Mouse (Mus musculus): ENCODE measurements around the gene Lrrfip2. TPM values are rescaled to one million over a fixed set of nuclear protein-coding genes. Genes with fewer than 3 reads are reported as not detected.
A peak's percentile ranks its signal among the peaks of the same experiment; 100 is the strongest.

The Lrrfip2 gene
- total and polyA plus RNA-seq, 3 experiments: 16.6 to 30.9 (median 25.2) TPM

GRCm38 (mm10) chr9:111161213-111161612 lies 43.8 kb downstream of the Lrrfip2 start:
- peak; percentile 27 for DNase-seq (ENCODE audit: extremely low read depth)
- TF ChIP-seq UBTF (IDR thresholded peaks at IDR 0.05; ENCODE audit: low read depth, low read length) (no peak), MAFK (IDR thresholded peaks at IDR 0.05; ENCODE audit: insufficient replicate concordance, low read length) (no peak), ZMIZ1 (IDR thresholded peaks at IDR 0.05; ENCODE audit: low read depth, low read length) (no peak), RCOR1 (conservative IDR thresholded peaks at IDR 0.05; ENCODE audit: low read depth, low read length) (no peak), JUND (conservative IDR thresholded peaks at IDR 0.05; ENCODE audit: low read depth, low read length) (no peak), MAX (IDR thresholded peaks at IDR 0.05; ENCODE audit: low read length) (no peak), MAZ (IDR thresholded peaks at IDR 0.05; ENCODE audit: low read depth, low read length) (no peak), JUN (IDR thresholded peaks at IDR 0.05; ENCODE audit: insufficient read depth, low read depth, low read length) (no peak), KAT2A (IDR thresholded peaks at IDR 0.05; ENCODE audit: insufficient replicate concordance, low read length) (no peak), NELFE (IDR thresholded peaks at IDR 0.05; ENCODE audit: low read depth, low read length) (no peak), EP300 (IDR thresholded peaks at IDR 0.05; ENCODE audit: low read length) (no peak), CHD1 (IDR thresholded peaks at IDR 0.05; ENCODE audit: low read depth, low read length) (no peak), TBP (conservative IDR thresholded peaks at IDR 0.05; ENCODE audit: low read depth, low read length) (no peak)
- Histone ChIP-seq H3K27ac (ENCODE audit: insufficient read depth, low read depth) (no peak overlapping the region), H3K36me3 (replicated peaks in 1 of 2; ENCODE audit: control insufficient read depth in 1 of 2, insufficient read depth in 1 of 2, low read length in 1 of 2) (peaks cover under 1 to 15% of the 10 kb centered on the region in 2 experiments), H3K79me2 (replicated peaks; ENCODE audit: control insufficient read depth, extremely low read depth, insufficient read depth, poor library complexity, severe bottlenecking) (no peaks in the 10 kb centered on the region), H3K9ac (ENCODE audit: insufficient read depth, low read depth) (no peak overlapping the region), H3K4me1 (ENCODE audit: control insufficient read depth in 1 of 2, insufficient read depth in 2 of 2) (peaks cover 4 to 13% of the 10 kb centered on the region in 2 experiments), H3K27me3 (replicated peaks) (no peaks in the 10 kb centered on the region), H3K4me2 (ENCODE audit: insufficient read depth, low read depth, poor library complexity, severe bottlenecking) (no peak overlapping the region), H3K9me3 (replicated peaks; ENCODE audit: low read length) (no peaks in the 10 kb centered on the region), H3K4me3 (replicated peaks in 1 of 3; ENCODE audit: low read depth in 2 of 3, low read length in 2 of 3, poor library complexity in 1 of 3) (no peak overlapping the region)
- dilution Hi-C loops (cut with MboI; ENCODE audit: extremely low pct_ligation_motif_present, extremely low pct_unique_long_range_greater_than_20kb, low sequenced_read_pairs): no loop called here
- in situ Hi-C loops (cut with MboI; ENCODE audit: low pct_ligation_motif_present, low pct_unique_long_range_greater_than_20kb, low sequenced_read_pairs): no loop called here

GRCm38 (mm10) chr9:111166612-111167011 lies 49.2 kb downstream of the Lrrfip2 start:
- Histone ChIP-seq H3K4me3 (replicated peaks in 1 of 3; ENCODE audit: low read depth in 2 of 3, low read length in 2 of 3, poor library complexity in 1 of 3) (no peak overlapping the region), H3K27me3 (replicated peaks) (no peaks in the 10 kb centered on the region), H3K4me1 (ENCODE audit: control insufficient read depth in 1 of 2, insufficient read depth in 2 of 2) (peaks cover 0 to 2% of the 10 kb centered on the region in 2 experiments; a peak in 2 of 4 replicates), H3K4me2 (ENCODE audit: insufficient read depth, low read depth, poor library complexity, severe bottlenecking) (no peak overlapping the region), H3K9ac (ENCODE audit: insufficient read depth, low read depth) (no peak overlapping the region), H3K9me3 (replicated peaks; ENCODE audit: low read length) (no peaks in the 10 kb centered on the region), H3K79me2 (replicated peaks; ENCODE audit: control insufficient read depth, extremely low read depth, insufficient read depth, poor library complexity, severe bottlenecking) (no peaks in the 10 kb centered on the region), H3K36me3 (replicated peaks in 1 of 2; ENCODE audit: control insufficient read depth in 1 of 2, insufficient read depth in 1 of 2, low read length in 1 of 2) (peaks cover 0 to 13% of the 10 kb centered on the region in 2 experiments), H3K27ac (ENCODE audit: insufficient read depth, low read depth) (no peak overlapping the region)
- DNase-seq (ENCODE audit: extremely low read depth): no peak
- TF ChIP-seq HCFC1 (IDR thresholded peaks at IDR 0.05; ENCODE audit: low read depth, low read length) (no peak), SIN3A (IDR thresholded peaks at IDR 0.05; ENCODE audit: low read length) (no peak), UBTF (IDR thresholded peaks at IDR 0.05; ENCODE audit: low read depth, low read length) (no peak), NRF1 (IDR thresholded peaks at IDR 0.05; ENCODE audit: low read depth, low read length) (no peak), ZC3H11A (IDR thresholded peaks at IDR 0.05; ENCODE audit: low read depth, low read length) (no peak), MAFK (IDR thresholded peaks at IDR 0.05; ENCODE audit: insufficient replicate concordance, low read length) (no peak), ZMIZ1 (IDR thresholded peaks at IDR 0.05; ENCODE audit: low read depth, low read length) (no peak), BHLHE40 (IDR thresholded peaks at IDR 0.05; ENCODE audit: low read depth, low read length) (no peak), ZNF384 (IDR thresholded peaks at IDR 0.05; ENCODE audit: low read depth, low read length) (no peak), MYC (IDR thresholded peaks at IDR 0.05; ENCODE audit: low read depth, low read length) (no peak), ELF1 (IDR thresholded peaks at IDR 0.05; ENCODE audit: low read depth, low read length) (no peak), MAX (IDR thresholded peaks at IDR 0.05; ENCODE audit: low read length) (no peak), USF1 (IDR thresholded peaks at IDR 0.05; ENCODE audit: low read depth, low read length) (no peak), MXI1 (IDR thresholded peaks at IDR 0.05; ENCODE audit: low read depth, low read length) (no peak), EP300 (IDR thresholded peaks at IDR 0.05; ENCODE audit: low read length) (no peak), IRF4 (IDR thresholded peaks at IDR 0.05; ENCODE audit: low read depth, low read length) (no peak), USF2 (conservative IDR thresholded peaks at IDR 0.05; ENCODE audit: low read depth, low read length) (no peak), PAX5 (IDR thresholded peaks at IDR 0.05; ENCODE audit: low read length) (no peak), SMC3 (IDR thresholded peaks at IDR 0.05; ENCODE audit: low read depth, low read length) (no peak)
- dilution Hi-C loops (cut with MboI; ENCODE audit: extremely low pct_ligation_motif_present, extremely low pct_unique_long_range_greater_than_20kb, low sequenced_read_pairs) (no loop called here), in situ Hi-C loops (cut with MboI; ENCODE audit: low pct_ligation_motif_present, low pct_unique_long_range_greater_than_20kb, low sequenced_read_pairs) (no loop called here)
